Mouse (Mus musculus): ENCODE results near the gene Gtf2e1.

DNA sequence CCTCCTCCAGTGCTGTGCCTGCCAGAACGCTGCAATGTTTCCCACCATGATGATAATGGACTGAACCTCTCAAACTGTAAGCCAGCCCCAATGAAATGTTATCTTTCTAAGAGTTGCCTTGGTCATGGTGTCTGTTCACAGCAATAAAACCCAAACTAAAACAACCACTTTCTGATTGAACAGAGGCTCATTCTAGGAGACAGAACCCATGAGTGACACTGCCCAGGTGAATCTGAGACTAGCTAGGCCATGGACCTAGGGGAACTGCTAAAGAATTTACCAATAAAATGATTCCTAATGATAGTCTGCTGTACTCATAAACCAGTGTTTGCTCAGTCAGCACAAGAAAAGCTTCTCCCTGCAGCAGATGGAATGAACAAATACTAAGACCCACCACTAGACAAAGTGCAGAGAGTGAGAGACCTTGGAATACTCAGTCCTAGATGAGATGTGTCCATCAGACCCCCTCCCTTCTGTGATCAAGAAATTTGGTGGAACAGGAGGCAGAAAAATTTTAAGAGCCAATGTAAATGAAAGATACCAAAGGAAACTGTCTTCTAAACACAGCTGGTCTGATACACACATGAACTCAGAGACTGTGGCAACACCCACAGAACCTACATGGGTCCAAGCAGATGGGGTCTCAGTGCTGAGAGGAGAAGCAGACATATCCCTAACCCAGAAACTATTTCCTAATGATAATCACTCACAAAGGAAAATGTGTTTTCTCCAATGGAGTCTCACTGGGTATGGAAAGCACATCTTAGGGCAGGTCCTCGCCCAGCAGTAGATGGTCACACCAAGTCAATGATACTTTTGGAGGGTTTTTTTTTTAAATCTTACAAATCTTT is 19.2 kb downstream of the Gtf2e1 start:
- TF ChIP-seq POLR2A (IDR thresholded peaks at IDR 0.05; ENCODE audit: insufficient read depth, low read depth, low read length) (no peak), EP300 (IDR thresholded peaks at IDR 0.05; ENCODE audit: insufficient read depth, low read depth, low read length) (no peak), CTCF (IDR thresholded peaks at IDR 0.05) (no peak)
